Mouse (Mus musculus) heart, embryonic 16.5 days (tissue): ENCODE data around the gene Cnga1. TPM values are rescaled to one million over a fixed set of nuclear protein-coding genes. Genes with fewer than 3 reads are reported as not detected.
"Not testable (repeated sequence)": the region's sequence is repeated elsewhere in the genome, so short reads cannot be mapped to it uniquely, and the experiment has no call there.

Source experiments
- ATAC-seq: fragments of 200-750 bp; cut with Nextera tagmentation; replicated peaks from 2 replicates; pipeline ENCODE4 v1.8.0; 2017; ENCODE audit warnings: moderate number of reproducible peaks; ENCODE audit not compliant: insufficient read depth, low FRiP score; ENCODE audit errors: extremely low read depth
- H3K27ac ChIP-seq: fragments of 300-500 bp; sonication (generic); 2 replicates; pipeline ENCODE4 v1.5.1; 2014; ENCODE audit warnings: mild to moderate bottlenecking, low read length, control low read depth, moderate library complexity
- H3K27me3 ChIP-seq: fragments of 300-500 bp; sonication (generic); 2 replicates; pipeline ENCODE4 v1.6.1; 2014; ENCODE audit warnings: low read length, mixed read lengths; ENCODE audit not compliant: control insufficient read depth, insufficient read depth
- H3K36me3 ChIP-seq: fragments of 300-500 bp; sonication (generic); 2 replicates; pipeline ENCODE4 v1.6.1; 2014; ENCODE audit not compliant: control insufficient read depth, insufficient read depth
- H3K4me1 ChIP-seq: fragments of 300-500 bp; sonication (generic); 2 replicates; pipeline ENCODE4 v1.6.1; 2014; ENCODE audit warnings: low read length, mixed read lengths; ENCODE audit not compliant: control insufficient read depth, insufficient read depth
- H3K4me2 ChIP-seq: fragments of 300-500 bp; sonication (generic); 2 replicates; pipeline ENCODE4 v1.6.1; 2014; ENCODE audit warnings: low read depth, mild to moderate bottlenecking, control low read depth, low read length
- H3K4me3 ChIP-seq: fragments of 300-500 bp; sonication (generic); 2 replicates; pipeline ENCODE4 v1.5.1; 2014; ENCODE audit warnings: mild to moderate bottlenecking, control low read depth, low read length
- H3K9ac ChIP-seq: fragments of 300-500 bp; sonication (generic); 2 replicates; pipeline ENCODE4 v1.6.1; 2014; ENCODE audit warnings: low read length, control low read depth
- H3K9me3 ChIP-seq: fragments of 300-500 bp; sonication (generic); replicated peaks from 2 replicates; pipeline ENCODE4 v1.6.1; 2016; ENCODE audit warnings: low read length; ENCODE audit not compliant: control insufficient read depth
- WGBS: fragments of 180-500 bp; shearing (Covaris S2); extraction: QIAGEN DNeasy Blood & Tissue Kit; methylation state at CpG from one replicate; pipeline ENCODE4 v1.1.7; 2014; 5-methylcytosine and 5-hydroxymethylcytosine counted together
- polyA plus RNA-seq: library from polyadenylated mRNA; unstranded; fragments of >200 nt; fragmentation: Nextera tagmentation; extraction: Ambion mirVana; gene quantifications from 2 replicates; pipeline ENCODE4 v1.2.1, GENCODE M21; 2015

The Cnga1 gene
- polyA plus RNA-seq, 1 experiment from 2014 or later = not detected

- H3K4me2 ChIP-seq, H3K4me1 ChIP-seq, H3K36me3 ChIP-seq, ATAC-seq, H3K27me3 ChIP-seq, H3K9me3 ChIP-seq, H3K27ac ChIP-seq, H3K9ac ChIP-seq, H3K4me3 ChIP-seq: not testable (repeated sequence)
- 66% methylated on average over 10 of the region's 10 CpGs for WGBS
These were observed 64.5 kb downstream of the Cnga1 start for GRCm38 (mm10) chr5:72579599-72579998.

GRCm38 (mm10) chr5:72565621-72566020 is 78.5 kb downstream of the Cnga1 start:
- H3K4me2 ChIP-seq = no peak overlapping the region
- H3K27ac ChIP-seq = no peak overlapping the region

DNA sequence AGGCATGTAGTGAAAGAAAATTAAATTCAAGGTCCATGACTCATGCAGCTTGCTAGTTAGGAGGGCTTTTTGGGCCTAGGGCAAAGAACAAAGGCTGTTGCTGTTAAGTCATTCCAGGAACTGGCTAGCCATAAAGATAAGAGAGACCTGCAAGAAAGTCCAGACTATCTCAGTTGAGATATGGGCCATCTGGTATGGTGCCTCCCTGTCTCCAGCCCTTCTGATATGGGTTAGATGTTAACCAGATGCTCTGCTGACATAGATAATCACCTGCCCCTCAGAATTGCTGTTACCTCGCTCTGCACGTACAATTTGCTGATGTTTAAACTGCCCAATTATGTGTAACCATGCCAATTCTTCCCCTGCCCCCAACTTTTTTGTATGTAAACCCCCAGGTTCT is 80.9 kb downstream of the Cnga1 start:
- H3K36me3 ChIP-seq, H3K27ac ChIP-seq, H3K4me3 ChIP-seq, H3K27me3 ChIP-seq, H3K9me3 ChIP-seq, H3K4me1 ChIP-seq, H3K9ac ChIP-seq, ATAC-seq, H3K4me2 ChIP-seq: not testable (repeated sequence)
- WGBS = 41% methylated on average over 2 of the region's 2 CpGs

More at GRCm38 (mm10) chr5:72565621-72566020, 78.5 kb downstream of the Cnga1 start:
- Histone ChIP-seq H3K4me3 (no peak overlapping the region), H3K9ac (no peak overlapping the region), H3K27me3 (no peaks in the 10 kb centered on the region), H3K36me3 (no peaks in the 10 kb centered on the region), H3K4me1 (no peaks in the 10 kb centered on the region), H3K9me3 (peaks cover 16% of the 10 kb centered on the region)
- no peak for ATAC-seq
- 88% methylated on average over 5 of the region's 5 CpGs for WGBS

DNA sequence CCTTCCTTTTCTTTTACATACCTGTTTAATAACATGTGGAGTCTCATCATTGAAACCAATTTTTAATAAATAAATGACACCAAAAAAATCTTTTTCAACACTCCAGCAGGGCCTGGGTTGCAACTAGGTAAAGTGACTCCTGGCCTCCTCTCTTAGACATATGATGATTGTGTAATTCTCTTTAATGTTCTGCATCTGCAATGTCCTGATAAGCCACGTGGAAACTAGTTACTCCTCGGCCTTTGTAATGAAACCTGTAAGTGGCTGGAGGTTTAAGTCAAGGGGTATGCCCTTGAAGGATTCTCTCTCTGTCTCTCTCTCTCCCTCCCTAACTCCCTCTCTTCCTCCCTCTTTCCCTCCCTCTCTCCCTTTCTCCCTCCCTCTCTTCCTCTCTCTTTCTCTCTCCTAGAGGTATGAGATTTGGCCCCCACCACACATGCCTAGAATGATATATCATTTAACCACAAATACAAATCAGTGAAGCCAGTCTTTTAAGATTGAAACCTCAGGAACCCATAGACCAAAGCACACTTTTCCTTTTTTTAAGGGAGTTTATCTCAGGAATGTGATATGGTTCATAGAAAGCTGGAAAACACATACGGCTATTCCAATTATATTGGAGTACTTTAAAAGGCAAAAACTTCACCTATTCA is 83.0 kb downstream of the Cnga1 start:
- Histone ChIP-seq H3K9ac (no peak overlapping the region), H3K27me3 (no peaks in the 10 kb centered on the region), H3K27ac (no peak overlapping the region), H3K4me3 (no peak overlapping the region), H3K4me1 (peaks cover 6% of the 10 kb centered on the region), H3K36me3 (no peaks in the 10 kb centered on the region), H3K4me2 (no peak overlapping the region), H3K9me3 (peaks cover 3% of the 10 kb centered on the region; the same call in 1 of the 2 replicates)
- 50% methylated on average over 3 of the region's 3 CpGs for WGBS
- ATAC-seq = no peak

DNA sequence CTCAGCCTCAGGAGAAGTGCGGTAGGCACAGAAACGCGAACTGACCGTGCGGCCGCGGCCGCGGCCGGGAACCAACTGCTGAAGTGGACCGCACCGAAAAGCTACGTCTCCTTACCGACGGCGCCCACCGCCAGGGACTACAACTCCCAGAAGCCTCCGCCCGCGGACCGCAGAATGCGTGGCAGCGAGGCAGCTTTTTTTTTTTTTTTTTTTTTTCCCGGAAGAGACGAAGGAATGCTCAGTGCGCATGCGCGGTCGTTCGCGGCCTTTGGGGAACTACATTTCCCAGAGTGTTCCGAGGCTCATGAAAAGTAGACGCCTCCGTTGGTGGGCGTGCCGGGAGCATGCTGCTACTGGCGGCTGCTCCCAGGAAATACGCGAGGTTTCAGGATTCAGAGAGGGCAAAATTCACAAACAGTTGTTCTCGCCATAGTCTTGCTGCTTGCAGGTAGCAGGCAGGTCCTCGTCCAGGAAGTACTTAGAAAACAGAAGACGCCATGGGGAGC is 84.5 kb downstream of the Cnga1 start, which contains the start of gene Nfxl1:
Gene Nfxl1, minus strand, starts transcription at position 141 of the 506 bp plus-strand sequence.
- Histone ChIP-seq H3K27ac (0 out of 2 replicates have a peak within 1 kb of the TSS, but pooled peaks have one; percentile 23), H3K4me2 (peak within 1 kb of the TSS; percentile 77), H3K4me3 (peak within 1 kb of the TSS; percentile 60), H3K9ac (peak within 1 kb of the TSS; percentile 74), H3K27me3 (no peaks in the 10 kb centered on the region), H3K9me3 (peaks cover 3% of the 10 kb centered on the region; the same call in 1 of the 2 replicates), H3K4me1 (peaks cover 6% of the 10 kb centered on the region), H3K36me3 (peaks cover 3% of the 10 kb centered on the region; the same call in 1 of the 2 replicates)
- WGBS = under 1% methylated on average over 42 of the region's 42 CpGs
- peak; percentile 95 for ATAC-seq

- peaks cover 6% of the 10 kb centered on the region for H3K4me1 ChIP-seq
- H3K27me3 ChIP-seq = no peaks in the 10 kb centered on the region
- H3K4me2 ChIP-seq = peak overlapping the region; percentile 77
- H3K27ac ChIP-seq = 0 out of 2 replicates have a peak overlapping the region, but pooled peaks have one; percentile 23
- H3K36me3 ChIP-seq = peaks cover 3% of the 10 kb centered on the region; the same call in 1 of the 2 replicates
- peak overlapping the region; percentile 73 for H3K9ac ChIP-seq
- H3K4me3 ChIP-seq = peak overlapping the region; percentile 60
- H3K9me3 ChIP-seq = peaks cover 2% of the 10 kb centered on the region; the same call in 1 of the 2 replicates
- ATAC-seq = peak; percentile 62
- WGBS = under 1% methylated on average over 57 of the region's 57 CpGs
These were observed 85.2 kb downstream of the Cnga1 start for GRCm38 (mm10) chr5:72558716-72559526.

GRCm38 (mm10) chr5:72556245-72556644 is 87.8 kb downstream of the Cnga1 start:
- no peaks in the 10 kb centered on the region for H3K27me3 ChIP-seq
- H3K4me1 ChIP-seq = peaks cover 6% of the 10 kb centered on the region
- no peak overlapping the region for H3K4me2 ChIP-seq
- H3K4me3 ChIP-seq = no peak overlapping the region
- H3K9ac ChIP-seq = no peak overlapping the region
- WGBS = 92% methylated on average over 3 of the region's 3 CpGs
- H3K36me3 ChIP-seq = peaks cover 8% of the 10 kb centered on the region
- no peaks in the 10 kb centered on the region for H3K9me3 ChIP-seq
- H3K27ac ChIP-seq = no peak overlapping the region
- ATAC-seq = no peak
